Mouse (Mus musculus) heart, embryonic 14.5 days (tissue): ENCODE data around the gene Kmt5a. TPM values are rescaled to one million over a fixed set of nuclear protein-coding genes. Genes with fewer than 3 reads are reported as not detected.

Experiments
- ATAC-seq: fragments of 200-750 bp; cut with Nextera tagmentation; 2 replicates; pipeline ENCODE4 v1.8.0; 2017; ENCODE audit warnings: low read depth, moderate TSS enrichment; ENCODE audit not compliant: insufficient number of reproducible peaks, insufficient read depth, low FRiP score
- H3K27ac ChIP-seq, 2 experiments: fragments of 200-500 bp in 1 of 2; fragments of 300-500 bp in 1 of 2; sonication (generic) in 1 of 2; replicated peaks in 1 of 2; 2 replicates each; pipeline ENCODE4 v1.5.1; 2012 to 2014; ENCODE audit warnings: low read depth in 2 of 2, low read length in 2 of 2, control low read depth in 1 of 2, mild to moderate bottlenecking in 1 of 2, mixed read lengths in 1 of 2; ENCODE audit not compliant: control insufficient read depth in 1 of 2, insufficient read depth in 1 of 2
- H3K27me3 ChIP-seq: fragments of 300-500 bp; sonication (generic); 2 replicates; pipeline ENCODE4 v1.6.1; 2014; ENCODE audit warnings: mild to moderate bottlenecking, low read length, control low read depth; ENCODE audit not compliant: control insufficient read depth, insufficient read depth
- H3K36me3 ChIP-seq: fragments of 300-500 bp; sonication (generic); 2 replicates; pipeline ENCODE4 v1.6.1; 2014; ENCODE audit warnings: mild to moderate bottlenecking, control low read depth, low read length, mixed read lengths; ENCODE audit not compliant: control insufficient read depth, insufficient read depth
- H3K4me1 ChIP-seq, 2 experiments: fragments of 200-500 bp in 1 of 2; fragments of 300-500 bp in 1 of 2; sonication (generic) in 1 of 2; 2 replicates each; pipeline ENCODE4 v1.6.1; 2012 to 2014; ENCODE audit warnings: low read length in 2 of 2, control low read depth in 1 of 2, mixed read lengths in 1 of 2; ENCODE audit not compliant: control insufficient read depth in 2 of 2, insufficient read depth in 2 of 2
- H3K4me2 ChIP-seq: fragments of 300-500 bp; sonication (generic); 2 replicates; pipeline ENCODE4 v1.6.1; 2014; ENCODE audit warnings: mild to moderate bottlenecking, low read length
- H3K4me3 ChIP-seq, 2 experiments: fragments of 200-500 bp in 1 of 2; fragments of 300-500 bp in 1 of 2; sonication (generic) in 1 of 2; 2 replicates each; pipeline ENCODE4 v1.5.1; 2012 to 2014; ENCODE audit warnings: low read length in 2 of 2, mild to moderate bottlenecking in 2 of 2, control low read depth in 1 of 2, low read depth in 1 of 2, moderate library complexity in 1 of 2; ENCODE audit not compliant: control insufficient read depth in 1 of 2, insufficient read depth in 1 of 2
- H3K9ac ChIP-seq: fragments of 300-500 bp; sonication (generic); 2 replicates; pipeline ENCODE4 v1.6.1; 2014; ENCODE audit warnings: mild to moderate bottlenecking, low read length
- H3K9me3 ChIP-seq: fragments of 300-500 bp; sonication (generic); 2 replicates; pipeline ENCODE4 v1.6.1; 2016; ENCODE audit warnings: low read length, control low read depth; ENCODE audit not compliant: control insufficient read depth
- WGBS: fragments of 180-500 bp; shearing (Covaris S2); extraction: QIAGEN DNeasy Blood & Tissue Kit; methylation state at CpG from one replicate; pipeline ENCODE4 v1.1.7; 2014; 5-methylcytosine and 5-hydroxymethylcytosine counted together
- polyA plus RNA-seq: library from polyadenylated mRNA; unstranded; fragments of >200 nt; fragmentation: Nextera tagmentation; extraction: Ambion mirVana; gene quantifications from 2 replicates; pipeline ENCODE4 v1.2.1, GENCODE M21; 2014

Gene Kmt5a
- polyA plus RNA-seq, 1 experiment from 2014 or later: 86.6 TPM

GRCm38 (mm10) chr5:124446301-124446881 lies 6.7 kb downstream of the Kmt5a start:
- H3K4me1 ChIP-seq: peaks cover 13 to 30% of the 10 kb centered on the region in 2 experiments
- WGBS: 0% methylated on average over 15 of the region's 15 CpGs
- no peaks in the 10 kb centered on the region for H3K9me3 ChIP-seq
- peak overlapping the region; percentile 83 to 93 for H3K4me3 ChIP-seq
- peak overlapping the region; percentile 89 for H3K4me2 ChIP-seq
- peak; percentile 66 for ATAC-seq
- H3K9ac ChIP-seq: peak overlapping the region; percentile 94
- no peaks in the 10 kb centered on the region for H3K27me3 ChIP-seq
- peak overlapping the region; percentile 87 to 91 for H3K27ac ChIP-seq
- peaks cover 46% of the 10 kb centered on the region for H3K36me3 ChIP-seq

GRCm38 (mm10) chr5:124449494-124449893 lies 9.8 kb downstream of the Kmt5a start:
- peak overlapping the region; percentile 31 to 33; a peak in 1 of 4 replicates for H3K27ac ChIP-seq
- no peak overlapping the region for H3K4me2 ChIP-seq
- no peak for ATAC-seq
- no peaks in the 10 kb centered on the region for H3K27me3 ChIP-seq
- peaks cover 21 to 42% of the 10 kb centered on the region in 2 experiments for H3K4me1 ChIP-seq
- H3K36me3 ChIP-seq: peaks cover 77% of the 10 kb centered on the region
- H3K9me3 ChIP-seq: no peaks in the 10 kb centered on the region
- H3K9ac ChIP-seq: no peak overlapping the region
- H3K4me3 ChIP-seq: no peak overlapping the region
- 71% methylated on average over 6 of the region's 6 CpGs for WGBS

GRCm38 (mm10) chr5:124450051-124450450 lies 10.3 kb downstream of the Kmt5a start:
- Histone ChIP-seq H3K9me3 (no peaks in the 10 kb centered on the region), H3K4me2 (no peak overlapping the region), H3K9ac (no peak overlapping the region), H3K4me1 (peaks cover 18 to 36% of the 10 kb centered on the region in 2 experiments), H3K27ac (peak overlapping the region in 1 of 2 experiments; percentile 20; a peak in 1 of 4 replicates), H3K4me3 (no peak overlapping the region), H3K27me3 (no peaks in the 10 kb centered on the region), H3K36me3 (peaks cover 82% of the 10 kb centered on the region)
- WGBS: 62% methylated on average over 7 of the region's 7 CpGs
- no peak for ATAC-seq

- WGBS: 78% methylated on average over 15 of the region's 16 CpGs
- H3K4me1 ChIP-seq: peaks cover 18 to 36% of the 10 kb centered on the region in 2 experiments
- H3K27me3 ChIP-seq: no peaks in the 10 kb centered on the region
- H3K9me3 ChIP-seq: no peaks in the 10 kb centered on the region
- no peak overlapping the region for H3K9ac ChIP-seq
- H3K36me3 ChIP-seq: peaks cover 90% of the 10 kb centered on the region
- no peak overlapping the region for H3K4me3 ChIP-seq
- H3K27ac ChIP-seq: peak overlapping the region in 1 of 2 experiments; percentile 20; a peak in 1 of 4 replicates
- no peak for ATAC-seq
- no peak overlapping the region for H3K4me2 ChIP-seq
These were observed 11.1 kb downstream of the Kmt5a start for GRCm38 (mm10) chr5:124450641-124451340.

GRCm38 (mm10) chr5:124452494-124453228 lies 12.9 kb downstream of the Kmt5a start:
- 64% methylated on average over 15 of the region's 15 CpGs for WGBS

GRCm38 (mm10) chr5:124453339-124454081 lies 13.8 kb downstream of the Kmt5a start:
- 75% methylated on average over 13 of the region's 13 CpGs for WGBS
- peak overlapping the region; percentile 18; the same call in 1 of the 2 replicates for H3K9ac ChIP-seq
- H3K4me2 ChIP-seq: no peak overlapping the region
- no peaks in the 10 kb centered on the region for H3K27me3 ChIP-seq
- H3K9me3 ChIP-seq: no peaks in the 10 kb centered on the region
- H3K4me1 ChIP-seq: peaks cover 12 to 26% of the 10 kb centered on the region in 2 experiments; a peak in 3 of 4 replicates
- ATAC-seq: no peak; the same call in 1 of the 2 replicates
- peaks cover 100% of the 10 kb centered on the region for H3K36me3 ChIP-seq
- peak overlapping the region; percentile 1 to 53; a peak in 2 of 4 replicates for H3K27ac ChIP-seq
- H3K4me3 ChIP-seq: no peak overlapping the region

More at GRCm38 (mm10) chr5:124452494-124453228, 12.9 kb downstream of the Kmt5a start:
- H3K36me3 ChIP-seq: peaks cover 100% of the 10 kb centered on the region
- peaks cover 12 to 28% of the 10 kb centered on the region in 2 experiments; a peak in 3 of 4 replicates for H3K4me1 ChIP-seq
- peak overlapping the region; percentile 53 to 55; a peak in 3 of 4 replicates for H3K27ac ChIP-seq
- H3K9ac ChIP-seq: 0 out of 2 replicates have a peak overlapping the region, but pooled peaks have one; percentile 21
- no peaks in the 10 kb centered on the region for H3K27me3 ChIP-seq
- H3K4me2 ChIP-seq: no peak overlapping the region
- H3K9me3 ChIP-seq: no peaks in the 10 kb centered on the region
- no peak; the same call in 1 of the 2 replicates for ATAC-seq
- H3K4me3 ChIP-seq: no peak overlapping the region

- Histone ChIP-seq H3K27ac (no peak overlapping the region), H3K4me3 (no peak overlapping the region), H3K36me3 (peaks cover 100% of the 10 kb centered on the region), H3K27me3 (no peaks in the 10 kb centered on the region), H3K4me1 (peaks cover 12 to 21% of the 10 kb centered on the region in 2 experiments; a peak in 3 of 4 replicates), H3K4me2 (no peak overlapping the region), H3K9me3 (no peaks in the 10 kb centered on the region), H3K9ac (no peak overlapping the region)
- WGBS: 63% methylated on average over 1 of the region's 1 CpGs
- ATAC-seq: no peak
These were observed 14.3 kb downstream of the Kmt5a start for GRCm38 (mm10) chr5:124454082-124454419.
